13 mouse cellular contexts compared by ENCODE assay signal in genomic region chr11:102636887-102637286, GRCm38 (mm10). TPM values are rescaled to one million over a fixed set of nuclear protein-coding genes. Genes with fewer than 3 reads are reported as not detected.
DNase-seq lines count a peak whose midpoint lies in the region; ATAC-seq and TF ChIP-seq lines count a peak whose summit lies in the region.
"Had no signal": no experiment of that assay in that cellular context is flagged by ENCODE, and none has a peak within 500 bp of the region (broad histone marks: within the 10 kb centered on the region; RNA-seq: fewer than 3 reads in every experiment).

No protein-coding gene starts in this region.

- ATAC-seq in hindbrain, embryonic 12.5 days (ENCODE audit: low FRiP score), result peak; percentile 50; the same call in 1 of the 2 replicates
- ATAC-seq in hindbrain, embryonic 13.5 days (ENCODE audit: low FRiP score), result no peak
- peak; percentile 64 for ATAC-seq in embryonic facial prominence, embryonic 14.5 days (ENCODE audit: low read depth)
- peak; percentile 84 for ATAC-seq in hindbrain, postnatal 0 days
- ATAC-seq: forebrain, embryonic 15.5 days had no signal

- H3K4me3 ChIP-seq in hindbrain, embryonic 12.5 days, result no peak overlapping the region
- no peak overlapping the region for H3K4me3 ChIP-seq in hindbrain, embryonic 13.5 days
- H3K4me3 ChIP-seq in embryonic facial prominence, embryonic 14.5 days (ENCODE audit: low read depth, low read length), result no peak overlapping the region
- H3K4me3 ChIP-seq in hindbrain, postnatal 0 days (ENCODE audit: low read length), result no peak overlapping the region
- H3K4me3 ChIP-seq: forebrain, embryonic 15.5 days; liver, embryonic 13.5 days; neural tube, embryonic 13.5 days had no signal

- no peaks in the 10 kb centered on the region for H3K9me3 ChIP-seq in hindbrain, embryonic 12.5 days (replicated peaks)
- no peaks in the 10 kb centered on the region for H3K9me3 ChIP-seq in hindbrain, embryonic 13.5 days
- H3K9me3 ChIP-seq in embryonic facial prominence, embryonic 14.5 days (ENCODE audit: control insufficient read depth, low read length), result no peaks in the 10 kb centered on the region
- no peaks in the 10 kb centered on the region for H3K9me3 ChIP-seq in hindbrain, postnatal 0 days (ENCODE audit: low read length)
- H3K9me3 ChIP-seq: forebrain, embryonic 15.5 days; liver, embryonic 13.5 days; neural tube, embryonic 13.5 days had no signal

- WGBS in hindbrain, embryonic 12.5 days, result 45% methylated on average over 12 of the region's 12 CpGs
- 42% methylated on average over 12 of the region's 12 CpGs for WGBS in hindbrain, embryonic 13.5 days
- 18% methylated on average over 12 of the region's 12 CpGs for WGBS in embryonic facial prominence, embryonic 14.5 days
- WGBS in hindbrain, postnatal 0 days, result 22% methylated on average over 12 of the region's 12 CpGs

- no peak overlapping the region for H3K27ac ChIP-seq in hindbrain, embryonic 12.5 days
- no peak overlapping the region for H3K27ac ChIP-seq in hindbrain, embryonic 13.5 days
- H3K27ac ChIP-seq in embryonic facial prominence, embryonic 14.5 days (replicated peaks; ENCODE audit: low read depth, low read length), result no peak overlapping the region
- no peak overlapping the region for H3K27ac ChIP-seq in hindbrain, postnatal 0 days
- H3K27ac ChIP-seq: forebrain, embryonic 15.5 days; liver, embryonic 13.5 days; neural tube, embryonic 13.5 days had no signal

- DNase-seq in embryonic facial prominence, embryonic 14.5 days (ENCODE audit: low spot score), result peak; percentile 79
- DNase-seq in hindbrain, postnatal 0 days (ENCODE audit: low spot score), result peak; percentile 76
- peak; percentile 34 to 74 for DNase-seq in lung, postnatal 4 days
- DNase-seq in testis, postnatal 14 days (ENCODE audit: low spot score), result no peak
- DNase-seq in T-cell, adult 2 months (ENCODE audit: low spot score), result no peak
- no peak for DNase-seq in adipocyte (ENCODE audit: low spot score)
- DNase-seq: kidney, adult 8-10 months; liver, embryonic 13.5 days had no signal

- no peak overlapping the region for H3K9ac ChIP-seq in hindbrain, embryonic 12.5 days
- H3K9ac ChIP-seq in hindbrain, embryonic 13.5 days, result no peak overlapping the region
- no peak overlapping the region for H3K9ac ChIP-seq in embryonic facial prominence, embryonic 14.5 days (ENCODE audit: low read depth, low read length)
- no peak overlapping the region for H3K9ac ChIP-seq in hindbrain, postnatal 0 days (replicated peaks; ENCODE audit: low read length)
- H3K9ac ChIP-seq: forebrain, embryonic 15.5 days; liver, embryonic 13.5 days; neural tube, embryonic 13.5 days had no signal

- H3K4me2 ChIP-seq in hindbrain, embryonic 12.5 days (replicated peaks), result no peak overlapping the region
- H3K4me2 ChIP-seq in hindbrain, embryonic 13.5 days, result no peak overlapping the region
- H3K4me2 ChIP-seq in embryonic facial prominence, embryonic 14.5 days (ENCODE audit: low read depth, low read length), result no peak overlapping the region
- H3K4me2 ChIP-seq in hindbrain, postnatal 0 days (ENCODE audit: low read depth, low read length), result no peak overlapping the region
- H3K4me2 ChIP-seq: forebrain, embryonic 15.5 days; liver, embryonic 13.5 days; neural tube, embryonic 13.5 days had no signal

- H3K36me3 ChIP-seq in hindbrain, embryonic 12.5 days, result no peaks in the 10 kb centered on the region
- H3K36me3 ChIP-seq in hindbrain, embryonic 13.5 days, result no peaks in the 10 kb centered on the region
- no peaks in the 10 kb centered on the region for H3K36me3 ChIP-seq in embryonic facial prominence, embryonic 14.5 days (ENCODE audit: control insufficient read depth, insufficient read depth, low read length)
- H3K36me3 ChIP-seq in hindbrain, postnatal 0 days (ENCODE audit: insufficient read depth, low read length), result no peaks in the 10 kb centered on the region
- H3K36me3 ChIP-seq: forebrain, embryonic 15.5 days; liver, embryonic 13.5 days; neural tube, embryonic 13.5 days had no signal

- peaks cover 4% of the 10 kb centered on the region; the same call in 1 of the 2 replicates for H3K27me3 ChIP-seq in hindbrain, embryonic 12.5 days
- H3K27me3 ChIP-seq in hindbrain, embryonic 13.5 days, result peaks cover 15% of the 10 kb centered on the region
- no peaks in the 10 kb centered on the region for H3K27me3 ChIP-seq in embryonic facial prominence, embryonic 14.5 days (replicated peaks; ENCODE audit: control insufficient read depth, insufficient read depth, low read length)
- no peaks in the 10 kb centered on the region for H3K27me3 ChIP-seq in hindbrain, postnatal 0 days (ENCODE audit: insufficient read depth, low read length)
- H3K27me3 ChIP-seq: forebrain, embryonic 15.5 days had no signal

- no peak for TF ChIP-seq CTCF in hindbrain, postnatal 0 days (IDR thresholded peaks at IDR 0.05; ENCODE audit: low read depth)

- H3K4me1 ChIP-seq in hindbrain, embryonic 12.5 days, result peaks cover 28% of the 10 kb centered on the region
- H3K4me1 ChIP-seq in hindbrain, embryonic 13.5 days (replicated peaks), result peaks cover 30% of the 10 kb centered on the region
- peaks cover 46% of the 10 kb centered on the region for H3K4me1 ChIP-seq in embryonic facial prominence, embryonic 14.5 days (ENCODE audit: control insufficient read depth, insufficient read depth, low read length)
- 0 out of 2 replicates have a peak, but pooled peaks cover 2% of the 10 kb centered on the region for H3K4me1 ChIP-seq in hindbrain, postnatal 0 days (ENCODE audit: insufficient read depth, low read length)

RNA-seq across cellular contexts. Expression of gene Meioc, which starts 26.6 kb away (rescaled TPM):
- polyA plus RNA-seq in hindbrain, embryonic 12.5 days (2016; fragmentation: Nextera tagmentation; extraction: Ambion mirVana), result 0.82 and 1.1 TPM in 2 replicates
- 0.04 and 0.18 TPM in 2 replicates for polyA plus RNA-seq in hindbrain, embryonic 13.5 days (2015; fragmentation: Nextera tagmentation; extraction: Ambion mirVana)
- 0.95 and 1.3 TPM in 2 replicates for polyA plus RNA-seq in embryonic facial prominence, embryonic 14.5 days (2014; fragmentation: Nextera tagmentation; extraction: Ambion mirVana)
- 0.65 TPM in 1 of 2 replicates, not detected in the other for total RNA-seq in hindbrain, postnatal 0 days (2014; rRNA removed)
- polyA plus RNA-seq in hindbrain, postnatal 0 days (2015; fragmentation: Nextera tagmentation; extraction: Ambion mirVana), result 0.24 and 0.32 TPM in 2 replicates
- total RNA-seq: MEL had no signal

RNA-seq across cellular contexts. Expression of gene Fzd2, which starts 32.7 kb away (rescaled TPM):
- polyA plus RNA-seq in hindbrain, embryonic 12.5 days (2016; fragmentation: Nextera tagmentation; extraction: Ambion mirVana), result 39.9 and 40.8 TPM in 2 replicates
- 10.5 and 11.8 TPM in 2 replicates for polyA plus RNA-seq in hindbrain, embryonic 13.5 days (2015; fragmentation: Nextera tagmentation; extraction: Ambion mirVana)
- polyA plus RNA-seq in embryonic facial prominence, embryonic 14.5 days (2014; fragmentation: Nextera tagmentation; extraction: Ambion mirVana), result 41.7 and 48.9 TPM in 2 replicates
- 31.7 and 34.5 TPM in 2 replicates for total RNA-seq in hindbrain, postnatal 0 days (2014; rRNA removed)
- 6.0 and 6.5 TPM in 2 replicates for polyA plus RNA-seq in hindbrain, postnatal 0 days (2015; fragmentation: Nextera tagmentation; extraction: Ambion mirVana)
- total RNA-seq: MEL had no signal

RNA-seq across cellular contexts. Expression of gene Gm11627, which starts 57.6 kb away (rescaled TPM):
- 4.3 and 4.8 TPM in 2 replicates for polyA plus RNA-seq in hindbrain, embryonic 12.5 days (2016; fragmentation: Nextera tagmentation; extraction: Ambion mirVana)
- polyA plus RNA-seq in hindbrain, embryonic 13.5 days (2015; fragmentation: Nextera tagmentation; extraction: Ambion mirVana), result 2.8 and 5.3 TPM in 2 replicates
- polyA plus RNA-seq in embryonic facial prominence, embryonic 14.5 days (2014; fragmentation: Nextera tagmentation; extraction: Ambion mirVana), result 9.5 and 15.7 TPM in 2 replicates
- total RNA-seq in hindbrain, postnatal 0 days (2014; rRNA removed), result 2.0 TPM in 1 of 2 replicates, not detected in the other
- 5.2 TPM in 2 replicates for polyA plus RNA-seq in hindbrain, postnatal 0 days (2015; fragmentation: Nextera tagmentation; extraction: Ambion mirVana)

Comparison
In these comparisons a context has a peak if more than half of its experiments do, and no peak if none do; other contexts are left out.
1. DNase-seq: peak in embryonic facial prominence, embryonic 14.5 days (single experiment), hindbrain, postnatal 0 days (single experiment) and lung, postnatal 4 days (2 of 2); none in testis, postnatal 14 days (single experiment), T-cell, adult 2 months (single experiment) and adipocyte (single experiment).